Mouse (Mus musculus): Measurements from ENCODE around the gene Zfp36l1.

GRCm38 (mm10) chr12:80106138-80106895 lies 6.5 kb downstream of the Zfp36l1 start:
- TF ChIP-seq CTCF (IDR thresholded peaks at IDR 0.05) (no peak), POLR2A (IDR thresholded peaks at IDR 0.05; ENCODE audit: insufficient read depth, low read depth, low read length) (no peak)

Measured in heart, adult 2 months (tissue).